Comparison of ENCODE assay signal across 8 mouse cellular contexts in genomic region chr6:86683872-86684654, GRCm38 (mm10). TPM values are rescaled to one million over a fixed set of nuclear protein-coding genes. Genes with fewer than 3 reads are reported as not detected.
DNase-seq lines count a peak whose midpoint lies in the region; ATAC-seq and TF ChIP-seq lines count a peak whose summit lies in the region.

Gene Snrnp27, minus strand, starts transcription at chr6:86684522.

- TF ChIP-seq CTCF in kidney, adult 2 months (conservative IDR thresholded peaks at IDR 0.05; ENCODE audit: insufficient read depth, insufficient read length, low read depth, low read length), result no peak
- TF ChIP-seq CTCF in spleen, adult 2 months (IDR thresholded peaks at IDR 0.05; ENCODE audit: extremely low read depth, insufficient read depth, insufficient read length, insufficient replicate concordance), result no peak

- H3K27me3 ChIP-seq in embryonic facial prominence, embryonic 13.5 days, result no peaks in the 10 kb centered on the region
- H3K27me3 ChIP-seq in kidney, adult 2 months (replicated peaks; ENCODE audit: control insufficient read depth, insufficient read depth, low read length), result no peaks in the 10 kb centered on the region
- no peaks in the 10 kb centered on the region for H3K27me3 ChIP-seq in limb, embryonic 12.5 days
- no peaks in the 10 kb centered on the region for H3K27me3 ChIP-seq in midbrain, embryonic 15.5 days (replicated peaks)
- no peaks in the 10 kb centered on the region for H3K27me3 ChIP-seq in spleen, adult 2 months (ENCODE audit: control insufficient read depth, insufficient read depth, low read length)

- no peaks in the 10 kb centered on the region for H3K9me3 ChIP-seq in embryonic facial prominence, embryonic 13.5 days
- no peaks in the 10 kb centered on the region for H3K9me3 ChIP-seq in limb, embryonic 12.5 days
- no peaks in the 10 kb centered on the region for H3K9me3 ChIP-seq in midbrain, embryonic 15.5 days

- H3K9ac ChIP-seq in embryonic facial prominence, embryonic 13.5 days, result peak within 1 kb of the TSS; percentile 95
- peak within 1 kb of the TSS; percentile 85 for H3K9ac ChIP-seq in limb, embryonic 12.5 days (replicated peaks)
- peak within 1 kb of the TSS; percentile 85 for H3K9ac ChIP-seq in midbrain, embryonic 15.5 days

- H3K4me2 ChIP-seq in embryonic facial prominence, embryonic 13.5 days, result peak within 1 kb of the TSS; percentile 71
- H3K4me2 ChIP-seq in limb, embryonic 12.5 days, result peak within 1 kb of the TSS; percentile 83
- peak within 1 kb of the TSS; percentile 80 for H3K4me2 ChIP-seq in midbrain, embryonic 15.5 days

- ATAC-seq in embryonic facial prominence, embryonic 13.5 days (ENCODE audit: insufficient number of reproducible peaks, insufficient read depth, low FRiP score, low TSS enrichment, low read depth), result peak; percentile 77
- ATAC-seq in limb, embryonic 12.5 days (ENCODE audit: insufficient number of reproducible peaks, insufficient read depth, low FRiP score, low TSS enrichment, low read depth), result peak; percentile 85
- peak; percentile 90 for ATAC-seq in midbrain, embryonic 15.5 days (replicated peaks)

- 3% methylated on average over 36 of the region's 36 CpGs for WGBS in embryonic facial prominence, embryonic 13.5 days
- WGBS in kidney, adult 2 months, result 2% methylated on average over 36 of the region's 36 CpGs
- 2% methylated on average over 36 of the region's 36 CpGs for WGBS in limb, embryonic 12.5 days
- 3% methylated on average over 36 of the region's 36 CpGs for WGBS in midbrain, embryonic 15.5 days
- 2% methylated on average over 36 of the region's 36 CpGs for WGBS in spleen, adult 2 months

- TF ChIP-seq POLR2A in kidney, adult 2 months (IDR thresholded peaks at IDR 0.05; ENCODE audit: low read depth, low read length), result peak; percentile 65
- peak; percentile 76 for TF ChIP-seq POLR2A in spleen, adult 2 months (IDR thresholded peaks at IDR 0.05; ENCODE audit: low read depth, low read length)

- H3K4me1 ChIP-seq in embryonic facial prominence, embryonic 13.5 days, result peaks cover 7% of the 10 kb centered on the region
- peaks cover 6% of the 10 kb centered on the region; the same call in 1 of the 2 replicates for H3K4me1 ChIP-seq in kidney, adult 2 months (ENCODE audit: control insufficient read depth, insufficient read depth, low read length)
- H3K4me1 ChIP-seq in limb, embryonic 12.5 days (replicated peaks), result peaks cover 8% of the 10 kb centered on the region
- H3K4me1 ChIP-seq in midbrain, embryonic 15.5 days, result peaks cover 14% of the 10 kb centered on the region
- H3K4me1 ChIP-seq in spleen, adult 2 months (ENCODE audit: control insufficient read depth, insufficient read depth, insufficient read length), result no peaks in the 10 kb centered on the region; the same call in none of the 2 replicates

- peak within 1 kb of the TSS; percentile 60 for H3K27ac ChIP-seq in embryonic facial prominence, embryonic 13.5 days
- H3K27ac ChIP-seq in kidney, adult 2 months (ENCODE audit: insufficient read depth, low read depth, low read length), result peak within 1 kb of the TSS; percentile 82
- peak within 1 kb of the TSS; percentile 67 for H3K27ac ChIP-seq in limb, embryonic 12.5 days
- H3K27ac ChIP-seq in midbrain, embryonic 15.5 days, result peak within 1 kb of the TSS; percentile 64
- peak within 1 kb of the TSS; percentile 68 for H3K27ac ChIP-seq in spleen, adult 2 months (ENCODE audit: insufficient read depth, low read length)

- peak; percentile 91 for DNase-seq in 3134 (ENCODE audit: extremely low read depth, insufficient read length, low spot score)
- peak; percentile 92 to 93 for DNase-seq in adrenal gland, postnatal 36 days
- peak; percentile 93 to 96 for DNase-seq in heart, adult 18-20 months
- peak; percentile 95 for DNase-seq in kidney, adult 2 months
- peak; percentile 85 to 86 for DNase-seq in spleen, adult 2 months (ENCODE audit: low read depth in 1 of 2, low spot score in 2 of 2)

- H3K4me3 ChIP-seq in embryonic facial prominence, embryonic 13.5 days, result peak within 1 kb of the TSS; percentile 87
- peak within 1 kb of the TSS; percentile 91 for H3K4me3 ChIP-seq in kidney, adult 2 months (ENCODE audit: insufficient read depth, low read depth, low read length)
- peak within 1 kb of the TSS; percentile 76 for H3K4me3 ChIP-seq in limb, embryonic 12.5 days (replicated peaks)
- H3K4me3 ChIP-seq in midbrain, embryonic 15.5 days, result peak within 1 kb of the TSS; percentile 85
- H3K4me3 ChIP-seq in spleen, adult 2 months (ENCODE audit: extremely low read depth, insufficient read depth, insufficient read length), result peak within 1 kb of the TSS; percentile 98

- H3K36me3 ChIP-seq in embryonic facial prominence, embryonic 13.5 days, result peaks cover 39% of the 10 kb centered on the region
- H3K36me3 ChIP-seq in kidney, adult 2 months (ENCODE audit: control insufficient read depth, insufficient read depth, low read length), result peaks cover 5% of the 10 kb centered on the region; the same call in 1 of the 2 replicates
- peaks cover 41% of the 10 kb centered on the region for H3K36me3 ChIP-seq in limb, embryonic 12.5 days
- peaks cover 36% of the 10 kb centered on the region; the same call in 1 of the 2 replicates for H3K36me3 ChIP-seq in midbrain, embryonic 15.5 days (replicated peaks)
- H3K36me3 ChIP-seq in spleen, adult 2 months (ENCODE audit: control insufficient read depth, insufficient read depth, low read length), result peaks cover 13% of the 10 kb centered on the region

RNA-seq across cellular contexts. Expression of gene Snrnp27, which starts in this region (rescaled TPM):
- 10 to 100 TPM; 58.9 to 65.4 TPM for total RNA-seq in adrenal gland, postnatal 36 days (2021)
- 137 and 148 TPM in 2 replicates for polyA plus RNA-seq in embryonic facial prominence, embryonic 13.5 days (2015; fragmentation: Nextera tagmentation; extraction: Ambion mirVana)
- 10 to 100 TPM; 47.7 to 48.7 TPM for total RNA-seq in heart, adult 18-20 months (2021)
- 14.6 and 21.0 TPM in 2 replicates for polyA plus RNA-seq in kidney, adult 2 months (2012; rRNA removed)
- 147 and 150 TPM in 2 replicates for polyA plus RNA-seq in limb, embryonic 12.5 days (2016; fragmentation: Nextera tagmentation; extraction: Ambion mirVana)
- polyA plus RNA-seq in midbrain, embryonic 15.5 days (2015; fragmentation: Nextera tagmentation; extraction: Ambion mirVana), result 91.5 and 92.0 TPM in 2 replicates
- polyA plus RNA-seq in spleen, adult 2 months (2012; rRNA removed), result 4.4 and 4.5 TPM in 2 replicates

Comparison
In these comparisons a context has a peak if more than half of its experiments do, and no peak if none do; other contexts are left out.
1. Peak in every context shown above with its lines: DNase-seq, ATAC-seq, H3K4me3 ChIP-seq and H3K27ac ChIP-seq.